Mouse (Mus musculus): ENCODE results near the gene Gamt. TPM values are rescaled to one million over a fixed set of nuclear protein-coding genes. Genes with fewer than 3 reads are reported as not detected.
A peak's percentile ranks its signal among the peaks of the same experiment; 100 is the strongest.
"Not testable (repeated sequence)": the region's sequence is repeated elsewhere in the genome, so short reads cannot be mapped to it uniquely, and the experiment has no call there.

Gamt gene
- polyA plus RNA-seq, 1 experiment: 26.3 TPM

GRCm38 (mm10) chr10:80215048-80215772, 45.6 kb downstream of the Gamt start:
- TF ChIP-seq CTCF (IDR thresholded peaks at IDR 0.05; ENCODE audit: low read depth, low read length) (no peak), POLR2A (IDR thresholded peaks at IDR 0.05; ENCODE audit: borderline replicate concordance, low read depth, low read length) (no peak)
- Histone ChIP-seq H3K27ac (ENCODE audit: insufficient read depth, low read depth, low read length) (peak overlapping the region; percentile 79), H3K4me3 (ENCODE audit: insufficient read depth, low read length) (peak overlapping the region; percentile 12; the same call in 1 of the 2 replicates), H3K4me1 (ENCODE audit: control insufficient read depth, insufficient read depth, low read length) (peaks cover 27% of the 10 kb centered on the region)

DNA sequence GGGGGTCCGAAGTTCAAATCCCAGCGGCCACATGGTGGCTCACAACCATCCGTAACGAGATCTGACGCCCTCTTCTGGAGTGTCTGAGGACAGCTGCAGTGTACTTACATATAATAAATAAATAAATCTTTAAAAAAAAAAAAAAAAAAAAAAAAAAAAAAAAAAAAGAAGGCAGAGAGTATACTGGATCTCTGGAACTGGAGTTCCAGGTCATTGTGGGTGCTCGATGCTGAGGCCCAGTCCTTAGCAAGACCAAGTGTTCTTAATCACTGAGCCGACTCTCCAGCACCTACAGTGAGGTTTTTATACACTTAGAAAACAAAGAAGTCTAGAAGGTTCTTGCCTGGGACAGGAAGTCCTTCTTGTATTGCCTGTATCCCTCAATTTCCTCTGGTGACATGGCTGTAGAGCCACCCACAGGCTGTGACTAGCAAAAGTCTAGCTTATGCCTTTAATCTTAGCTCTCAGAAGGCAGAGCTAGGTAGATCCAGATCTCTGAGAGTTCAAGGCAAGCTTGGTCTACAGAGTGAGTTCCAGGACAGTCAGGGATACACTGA, 49.2 kb downstream of the Gamt start:
- peaks cover 25% of the 10 kb centered on the region for H3K4me1 ChIP-seq (ENCODE audit: control insufficient read depth, insufficient read depth, low read length)
- not testable (repeated sequence) for H3K4me3 ChIP-seq (ENCODE audit: insufficient read depth, low read length)

DNA sequence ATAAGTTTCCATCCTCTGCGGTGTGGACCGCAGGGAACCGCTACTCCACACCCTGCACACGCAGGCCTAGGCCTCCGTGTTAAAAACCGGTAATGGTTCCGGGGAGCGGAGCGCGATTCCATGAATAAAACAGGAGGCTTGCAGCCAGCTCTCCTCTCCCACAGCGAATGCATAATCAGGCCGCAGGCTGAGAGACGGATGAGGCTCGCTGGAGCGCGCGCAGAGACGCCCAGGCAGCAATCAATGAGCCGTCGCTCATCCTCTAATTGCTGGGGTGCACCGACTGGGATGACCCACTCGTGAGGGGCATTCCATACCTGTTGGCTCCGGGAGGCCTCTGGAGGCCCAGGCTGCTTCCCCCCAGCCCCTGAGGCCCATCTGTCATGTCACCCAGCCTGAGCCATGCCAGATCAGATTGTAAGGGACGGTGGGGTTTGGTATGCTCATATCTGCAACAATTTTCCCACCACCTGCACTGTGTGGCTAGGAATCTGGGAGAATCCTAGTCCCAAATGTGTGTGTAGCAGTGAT, 51.9 kb downstream of the Gamt start:
- no peak for TF ChIP-seq CTCF (IDR thresholded peaks at IDR 0.05; ENCODE audit: low read depth, low read length)
- no peak for TF ChIP-seq POLR2A (IDR thresholded peaks at IDR 0.05; ENCODE audit: borderline replicate concordance, low read depth, low read length)
- Histone ChIP-seq H3K4me3 (ENCODE audit: insufficient read depth, low read length) (no peak overlapping the region), H3K27ac (ENCODE audit: insufficient read depth, low read depth, low read length) (no peak overlapping the region), H3K4me1 (ENCODE audit: control insufficient read depth, insufficient read depth, low read length) (peaks cover 8% of the 10 kb centered on the region)

More for the DNA sequence above, 49.2 kb downstream of the Gamt start:
- not testable (repeated sequence) for H3K27ac ChIP-seq (ENCODE audit: insufficient read depth, low read depth, low read length)

DNA sequence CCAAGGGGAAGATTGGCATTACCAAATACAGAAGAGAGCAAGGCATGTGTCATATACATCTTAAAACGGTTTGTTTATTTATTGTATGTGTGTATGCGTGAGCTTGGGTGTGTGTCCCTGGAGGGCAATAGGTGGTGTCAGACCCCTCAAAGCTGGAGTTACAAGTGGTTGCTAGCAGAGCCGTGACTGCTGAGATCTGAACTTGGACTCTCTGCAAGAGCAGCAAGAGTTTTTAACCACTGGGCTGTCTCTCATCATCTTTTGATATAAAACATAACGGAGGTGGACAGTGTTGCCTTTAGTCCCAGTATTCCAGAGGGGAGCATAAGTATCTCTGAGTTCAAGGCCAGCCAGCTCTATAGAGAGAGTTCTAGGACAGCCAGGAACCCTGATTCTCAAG, 52.6 kb downstream of the Gamt start:
- H3K27ac ChIP-seq (ENCODE audit: insufficient read depth, low read depth, low read length): no peak overlapping the region

More for the DNA sequence above, 52.6 kb downstream of the Gamt start:
- Histone ChIP-seq H3K4me3 (ENCODE audit: insufficient read depth, low read length) (no peak overlapping the region), H3K4me1 (ENCODE audit: control insufficient read depth, insufficient read depth, low read length) (peaks cover 10% of the 10 kb centered on the region)
- no peak for TF ChIP-seq POLR2A (IDR thresholded peaks at IDR 0.05; ENCODE audit: borderline replicate concordance, low read depth, low read length)
- no peak for TF ChIP-seq CTCF (IDR thresholded peaks at IDR 0.05; ENCODE audit: low read depth, low read length)

Other genes starting within 250 kb of the Gamt start
- 218 TPM in 2 replicates for gene Arhgap45, start 244.4 kb downstream of the Gamt start, polyA plus RNA-seq (2012; ENCODE audit: insufficient read depth, insufficient read length, missing spikeins)
- gene Polr2e, start 221.2 kb downstream of the Gamt start, polyA plus RNA-seq (2012; ENCODE audit: insufficient read depth, insufficient read length, missing spikeins): 53.0 and 55.5 TPM in 2 replicates
- gene Gpx4, start 213.8 kb downstream of the Gamt start, polyA plus RNA-seq (2012; ENCODE audit: insufficient read depth, insufficient read length, missing spikeins): 311 and 322 TPM in 2 replicates
- 54.5 and 55.8 TPM in 2 replicates for gene Sbno2, start 155.4 kb downstream of the Gamt start, polyA plus RNA-seq (2012; ENCODE audit: insufficient read depth, insufficient read length, missing spikeins)
- 104 TPM in 2 replicates for gene Stk11, start 145.2 kb downstream of the Gamt start, polyA plus RNA-seq (2012; ENCODE audit: insufficient read depth, insufficient read length, missing spikeins)
- 198 TPM in 2 replicates for gene Atp5d, start 122.4 kb downstream of the Gamt start, polyA plus RNA-seq (2012; ENCODE audit: insufficient read depth, insufficient read length, missing spikeins)
- 2.0 and 2.9 TPM in 2 replicates for gene Cbarp, start 120.2 kb downstream of the Gamt start, polyA plus RNA-seq (2012; ENCODE audit: insufficient read depth, insufficient read length, missing spikeins)
- gene Midn, start 112.7 kb downstream of the Gamt start, polyA plus RNA-seq (2012; ENCODE audit: insufficient read depth, insufficient read length, missing spikeins): 32.9 and 40.5 TPM in 2 replicates
- gene Cirbp, start 95.0 kb downstream of the Gamt start, polyA plus RNA-seq (2012; ENCODE audit: insufficient read depth, insufficient read length, missing spikeins): 48.0 and 49.8 TPM in 2 replicates
- 22.7 and 23.9 TPM in 2 replicates for gene 1600002K03Rik, start 88.1 kb downstream of the Gamt start, polyA plus RNA-seq (2012; ENCODE audit: insufficient read depth, insufficient read length, missing spikeins)
- 0.51 and 1.0 TPM in 2 replicates for gene Efna2, start 81.5 kb downstream of the Gamt start, polyA plus RNA-seq (2012; ENCODE audit: insufficient read depth, insufficient read length, missing spikeins)
- gene Mum1, start 34.6 kb downstream of the Gamt start, polyA plus RNA-seq (2012; ENCODE audit: insufficient read depth, insufficient read length, missing spikeins): 27.2 and 36.2 TPM in 2 replicates
- 104 and 108 TPM in 2 replicates for gene Ndufs7, start 11.9 kb downstream of the Gamt start, polyA plus RNA-seq (2012; ENCODE audit: insufficient read depth, insufficient read length, missing spikeins)
- gene Dazap1, start 474 bp upstream of the Gamt start, polyA plus RNA-seq (2012; ENCODE audit: insufficient read depth, insufficient read length, missing spikeins): 103 and 109 TPM in 2 replicates
- gene Rps15, start 31.4 kb upstream of the Gamt start, polyA plus RNA-seq (2012; ENCODE audit: insufficient read depth, insufficient read length, missing spikeins): 1,336 and 1,616 TPM in 2 replicates
- 0.25 and 0.81 TPM in 2 replicates for gene Apc2, start 35.0 kb upstream of the Gamt start, polyA plus RNA-seq (2012; ENCODE audit: insufficient read depth, insufficient read length, missing spikeins)
- 38.8 and 39.3 TPM in 2 replicates for gene 2310011J03Rik, start 59.5 kb upstream of the Gamt start, polyA plus RNA-seq (2012; ENCODE audit: insufficient read depth, insufficient read length, missing spikeins)
- gene Pcsk4, start 68.5 kb upstream of the Gamt start, polyA plus RNA-seq (2012; ENCODE audit: insufficient read depth, insufficient read length, missing spikeins): 2.2 and 2.5 TPM in 2 replicates
- gene Reep6, start 68.9 kb upstream of the Gamt start, polyA plus RNA-seq (2012; ENCODE audit: insufficient read depth, insufficient read length, missing spikeins): 1.5 TPM in 1 of 2 replicates, not detected in the other
- gene Adamtsl5, start 87.4 kb upstream of the Gamt start, polyA plus RNA-seq (2012; ENCODE audit: insufficient read depth, insufficient read length, missing spikeins): 7.6 and 8.8 TPM in 2 replicates
- not detected in 2 replicates for gene Plk5, start 95.4 kb upstream of the Gamt start, polyA plus RNA-seq (2012; ENCODE audit: insufficient read depth, insufficient read length, missing spikeins)
- 5.8 and 8.3 TPM in 2 replicates for gene Mex3d, start 126.6 kb upstream of the Gamt start, polyA plus RNA-seq (2012; ENCODE audit: insufficient read depth, insufficient read length, missing spikeins)
- 55.6 and 58.2 TPM in 2 replicates for gene Mbd3, start 138.5 kb upstream of the Gamt start, polyA plus RNA-seq (2012; ENCODE audit: insufficient read depth, insufficient read length, missing spikeins)
- 175 and 193 TPM in 2 replicates for gene Uqcr11, start 145.8 kb upstream of the Gamt start, polyA plus RNA-seq (2012; ENCODE audit: insufficient read depth, insufficient read length, missing spikeins)
- 25.5 and 27.4 TPM in 2 replicates for gene Tcf3, start 172.6 kb upstream of the Gamt start, polyA plus RNA-seq (2012; ENCODE audit: insufficient read depth, insufficient read length, missing spikeins)
- gene Onecut3, start 233.8 kb upstream of the Gamt start, polyA plus RNA-seq (2012; ENCODE audit: insufficient read depth, insufficient read length, missing spikeins): not detected in 2 replicates

Data from bone marrow macrophage, adult 2 months (primary cell).